Mouse (Mus musculus): ENCODE data around the gene Zbtb48.

DNA sequence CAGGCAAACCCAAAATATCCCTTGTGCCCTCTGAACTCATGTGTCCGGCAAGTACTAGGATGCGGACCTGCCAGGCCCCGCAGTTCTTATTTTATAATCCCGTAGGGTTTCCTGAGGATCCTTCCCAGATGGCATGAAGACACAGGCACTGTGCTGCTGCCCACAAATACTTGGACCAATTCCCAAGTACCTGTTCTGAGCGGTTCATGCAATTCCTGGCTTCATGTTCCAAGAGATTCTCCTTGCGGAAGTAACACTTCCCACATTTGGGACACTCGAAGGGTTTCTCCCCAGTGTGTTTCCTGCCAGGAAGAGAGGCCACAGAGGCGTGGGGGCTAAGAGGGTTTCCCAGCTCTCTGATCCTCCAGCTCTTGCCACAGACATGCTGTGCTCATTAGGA, 5.0 kb downstream of the Zbtb48 start:
- TF ChIP-seq GATA1 (IDR thresholded peaks at IDR 0.05; ENCODE audit: low read length), result no peak
- no peak for TF ChIP-seq TAL1 (IDR thresholded peaks at IDR 0.05; ENCODE audit: low read length)
